Mouse (Mus musculus) spleen, adult 10 weeks (tissue): ENCODE measurements around the gene Rgs21. TPM values are rescaled to one million over a fixed set of nuclear protein-coding genes. Genes with fewer than 3 reads are reported as not detected.

Experiments
- polyA plus RNA-seq: library from polyadenylated mRNA; stranded (reverse); fragments of 350-450 nt; fragmentation: Illumina TruSeq; extraction: RNeasy Lipid Tissue Mini Kit (QIAGEN cat#74804); gene quantifications from one replicate; pipeline ENCODE4 v1.2.3, GENCODE M21; 2015; ENCODE audit warnings: low replicate concordance; ENCODE audit not compliant: insufficient read depth

Rgs21 gene
- not detected for polyA plus RNA-seq

GRCm38 (mm10) chr1:144567567-144567966, at the start of gene Rgs21:
Gene Rgs21, minus strand, starts transcription at chr1:144567667.

Other genes starting within 250 kb of the Rgs21 start
- gene Rgs18, start 207.8 kb upstream of the Rgs21 start, polyA plus RNA-seq: 27.1 TPM